Mouse (Mus musculus): ENCODE measurements around the gene Prkca.

Gene Prkca

DNA sequence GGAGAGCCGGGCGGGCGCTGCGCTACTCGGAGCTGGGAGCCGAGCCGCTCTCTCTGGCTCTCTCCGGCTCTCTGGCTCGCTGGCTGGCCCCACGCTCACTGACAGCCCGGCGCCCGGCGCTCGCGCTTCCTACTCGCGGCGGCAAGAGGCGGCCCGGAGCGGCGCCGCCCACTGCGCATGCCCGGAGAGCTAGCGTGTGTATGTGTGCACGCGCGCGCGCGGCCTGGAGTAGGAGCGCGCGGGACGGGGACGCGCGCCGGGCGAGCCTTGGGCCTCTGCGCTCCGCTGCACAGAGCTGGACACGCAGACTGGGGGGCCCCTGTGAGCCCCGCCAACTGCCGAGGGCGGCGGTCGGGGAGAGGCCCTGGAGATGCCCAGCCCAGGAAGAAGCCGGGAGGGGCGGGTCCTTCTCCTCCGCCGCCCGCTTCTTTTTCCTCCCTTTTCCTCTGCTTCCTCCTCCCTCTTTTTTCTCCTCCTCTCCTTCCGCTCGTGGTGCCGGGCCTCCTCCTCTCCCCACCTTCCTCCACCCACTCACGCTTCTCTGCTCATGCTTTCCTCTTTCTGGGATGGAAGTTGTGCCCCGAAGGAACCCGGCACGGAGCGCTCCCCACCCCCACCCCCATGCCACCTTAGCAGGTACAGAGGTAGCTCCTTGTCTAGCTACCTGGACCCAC lies at the start of gene Prkca:
Gene Prkca, minus strand, starts transcription at position 140 of the 674 bp plus-strand sequence.
- peak; percentile 90 for DNase-seq (ENCODE audit: low read depth, low spot score)

GRCm38 (mm10) chr11:108385666-108386024 lies 41.9 kb upstream of the Prkca start:
- DNase-seq (ENCODE audit: low read depth, low spot score) = no peak

DNA sequence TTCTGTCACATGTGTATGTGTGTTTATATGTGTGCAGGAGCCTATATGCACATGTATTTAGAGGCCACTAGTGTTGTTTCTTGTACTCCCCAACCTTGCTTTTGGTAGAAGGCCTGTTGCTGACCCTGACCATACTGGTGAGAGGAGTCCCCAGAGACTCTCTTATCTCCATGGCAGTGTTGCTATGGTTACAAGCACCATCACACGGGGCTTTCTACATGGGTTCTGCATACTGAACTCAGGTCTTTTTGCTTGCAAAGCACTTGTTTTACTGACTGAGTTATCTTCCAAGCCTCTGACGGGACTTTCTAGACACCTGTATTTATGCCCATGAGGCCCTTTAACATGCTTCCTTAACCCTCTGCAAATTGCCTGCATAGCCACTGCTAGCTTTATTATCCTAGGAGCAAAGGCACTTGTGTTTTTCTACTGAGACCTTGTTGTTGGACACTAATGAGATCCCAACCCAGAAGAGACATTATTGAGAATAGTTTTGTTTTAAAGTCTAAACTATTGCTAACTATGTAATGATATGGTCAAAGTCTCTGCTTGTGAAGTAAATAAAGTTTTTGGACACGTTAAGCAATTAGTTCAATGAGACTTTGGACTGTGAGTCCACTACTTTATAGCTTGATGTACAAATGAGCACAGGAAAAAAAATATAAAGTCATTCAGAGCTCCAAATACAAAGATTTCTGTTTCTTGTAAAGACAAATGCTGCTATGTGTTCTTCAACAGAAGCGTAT lies 41.4 kb upstream of the Prkca start:
- DNase-seq (ENCODE audit: low read depth, low spot score) = no peak

GRCm38 (mm10) chr11:108382664-108383063 lies 38.9 kb upstream of the Prkca start:
- peak; percentile 14 for DNase-seq (ENCODE audit: low read depth, low spot score)

- DNase-seq (ENCODE audit: low read depth, low spot score) = no peak
Observed at GRCm38 (mm10) chr11:108378363-108378751, 34.6 kb upstream of the Prkca start.

GRCm38 (mm10) chr11:108377680-108378362 lies 34.1 kb upstream of the Prkca start:
- peak; percentile 74 for DNase-seq (ENCODE audit: low read depth, low spot score)

DNA sequence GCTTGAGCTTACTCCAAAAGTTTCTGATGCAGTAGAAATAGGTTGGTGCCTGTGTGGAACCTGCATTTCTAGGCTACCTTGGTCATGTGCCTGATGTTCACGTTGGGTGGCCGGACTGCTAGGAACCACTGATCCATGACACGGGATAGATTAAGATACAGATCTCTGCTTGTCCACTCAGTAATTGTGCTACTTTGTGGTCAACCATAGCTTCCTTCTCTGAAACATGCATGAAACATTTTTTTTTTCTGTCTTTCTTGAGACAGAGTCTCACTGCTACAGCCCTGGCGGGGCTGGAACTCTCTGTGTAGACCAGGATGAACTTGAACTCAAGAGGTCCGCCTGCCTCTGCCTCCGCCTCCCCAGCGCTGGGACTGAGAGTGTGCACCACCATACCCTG lies 33.1 kb upstream of the Prkca start:
- no peak for DNase-seq (ENCODE audit: low read depth, low spot score)

DNA sequence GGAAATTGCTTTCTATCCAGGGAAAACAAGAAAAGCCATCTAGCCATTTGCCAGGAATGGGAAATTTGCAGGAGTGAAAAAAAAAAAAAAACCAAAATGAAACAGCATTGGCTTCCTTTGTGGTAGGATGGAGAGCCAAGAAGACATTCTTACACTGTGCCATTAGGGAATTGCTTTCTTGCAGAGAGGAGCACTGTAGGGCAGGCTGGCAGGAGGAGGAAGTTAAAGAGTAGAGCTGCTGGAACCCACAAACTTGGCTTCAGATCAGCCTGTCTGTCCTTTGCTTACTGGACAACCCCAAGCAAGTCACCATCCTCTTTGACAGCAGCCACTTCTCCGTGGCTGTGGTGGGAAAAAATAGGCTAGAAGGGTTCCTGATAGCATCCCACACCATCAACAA lies 23.3 kb upstream of the Prkca start:
- DNase-seq (ENCODE audit: low read depth, low spot score) = no peak

DNA sequence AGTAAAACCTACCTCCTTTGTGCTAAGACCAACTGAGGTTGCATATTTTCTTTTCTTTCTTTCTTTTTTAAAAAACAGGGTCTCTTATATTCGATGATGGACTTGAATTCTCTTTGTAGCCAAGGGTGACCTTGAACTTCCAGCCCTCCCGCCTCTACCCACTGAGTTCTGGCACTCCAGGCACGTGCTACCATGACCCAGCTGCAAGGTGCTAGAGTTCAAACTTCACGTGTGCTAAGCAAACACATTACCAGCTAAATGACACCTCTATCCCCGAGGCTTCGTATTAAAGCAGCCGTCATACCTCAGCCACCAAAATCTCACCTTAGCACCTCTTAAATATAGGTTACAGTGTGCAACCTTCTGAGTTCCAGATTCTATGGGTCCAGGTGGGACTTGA lies 21.9 kb upstream of the Prkca start:
- no peak for DNase-seq (ENCODE audit: low read depth, low spot score)

- peak; percentile 6 for DNase-seq (ENCODE audit: low read depth, low spot score)
Observed at GRCm38 (mm10) chr11:108364945-108365589, 21.3 kb upstream of the Prkca start.

DNA sequence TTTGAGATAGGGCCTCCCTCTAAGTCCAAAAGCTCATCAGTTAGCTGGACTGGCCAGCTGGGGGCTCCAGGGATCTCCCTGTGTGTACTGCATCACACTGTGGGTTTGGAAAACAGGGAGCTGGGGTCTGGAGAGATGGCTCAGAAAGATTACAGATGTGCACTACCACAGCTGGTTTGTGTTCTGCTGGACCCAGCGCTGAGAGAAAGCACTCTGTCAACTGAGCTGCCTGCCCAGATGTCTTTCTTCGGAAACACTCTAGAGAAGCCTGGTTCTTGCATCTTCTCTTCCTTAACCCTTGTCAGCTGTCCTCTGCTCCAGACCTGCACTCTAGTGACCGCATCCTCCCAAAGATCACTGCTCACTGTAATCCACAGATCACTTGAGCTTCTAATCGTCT lies 20.3 kb upstream of the Prkca start:
- DNase-seq (ENCODE audit: low read depth, low spot score) = no peak

DNA sequence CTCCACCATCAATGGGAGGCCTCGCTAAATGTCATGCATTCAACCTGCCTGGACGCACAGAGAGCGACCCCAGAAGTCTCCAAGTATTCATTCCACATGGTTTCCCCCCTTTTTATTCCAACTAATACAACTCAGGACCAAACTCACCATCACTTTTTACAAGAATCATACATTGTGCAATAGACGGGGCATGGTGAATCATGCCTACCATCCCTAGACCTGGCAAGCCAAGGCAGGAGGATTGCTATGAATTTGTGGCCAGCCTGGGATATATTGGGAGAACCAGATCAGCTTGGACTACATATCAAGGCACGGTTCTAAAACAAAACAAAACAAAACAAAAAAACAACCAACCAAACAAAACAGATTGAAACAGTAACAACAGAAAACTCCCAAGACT lies 19.2 kb upstream of the Prkca start:
- DNase-seq (ENCODE audit: low read depth, low spot score) = no peak

GRCm38 (mm10) chr11:108360983-108361382 lies 17.3 kb upstream of the Prkca start:
- no peak for DNase-seq (ENCODE audit: low read depth, low spot score)

DNA sequence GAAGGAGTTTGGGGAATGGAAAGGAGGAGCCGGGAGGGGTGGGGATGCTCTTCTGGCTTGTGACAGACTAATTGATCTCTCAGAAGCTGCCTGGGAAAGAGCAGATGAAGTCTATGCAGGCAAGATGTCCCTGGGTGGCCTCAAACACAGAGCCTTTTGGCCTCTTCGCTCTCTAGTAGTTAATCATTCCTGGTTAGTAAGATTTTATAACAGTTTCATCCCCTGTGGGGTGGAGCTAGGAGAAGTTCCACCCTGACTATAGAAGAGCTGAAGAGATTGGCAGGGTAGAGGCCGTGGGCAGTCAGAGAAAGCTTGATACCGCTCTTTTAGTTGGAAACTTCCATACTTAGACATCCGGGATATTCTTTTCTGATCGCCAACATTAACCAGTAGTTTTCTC lies 15.2 kb upstream of the Prkca start:
- DNase-seq (ENCODE audit: low read depth, low spot score) = no peak

- DNase-seq (ENCODE audit: low read depth, low spot score) = no peak
Observed at GRCm38 (mm10) chr11:108356020-108356419, 12.3 kb upstream of the Prkca start.

DNA sequence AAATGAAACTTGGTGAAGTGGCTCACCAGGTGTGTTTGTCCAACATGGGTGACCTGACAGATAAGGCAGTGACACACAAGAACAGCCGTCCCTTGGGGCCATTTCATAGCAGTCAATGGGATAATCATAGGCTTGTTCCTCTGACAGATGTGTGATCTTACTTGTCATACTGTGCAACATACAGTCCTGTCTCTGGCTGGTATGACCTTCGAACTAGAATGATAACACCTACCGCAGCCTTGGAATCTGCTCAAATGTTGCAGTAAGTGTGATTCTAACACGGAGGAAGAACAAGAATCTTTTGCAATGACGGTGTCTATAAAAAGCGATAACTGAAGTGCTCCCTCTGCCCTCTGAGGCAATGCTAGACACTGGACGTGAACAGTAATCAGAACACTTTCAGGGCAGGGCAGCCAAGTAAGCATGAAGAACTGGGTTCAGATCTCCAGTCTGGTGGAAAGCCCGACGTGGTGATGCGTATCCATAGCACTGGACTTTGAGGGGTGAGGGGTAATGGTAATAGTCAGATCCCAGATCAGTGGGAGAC lies 9.2 kb upstream of the Prkca start:
- no peak for DNase-seq (ENCODE audit: low read depth, low spot score)

GRCm38 (mm10) chr11:108350799-108351198 lies 7.1 kb upstream of the Prkca start:
- DNase-seq (ENCODE audit: low read depth, low spot score) = no peak

DNA sequence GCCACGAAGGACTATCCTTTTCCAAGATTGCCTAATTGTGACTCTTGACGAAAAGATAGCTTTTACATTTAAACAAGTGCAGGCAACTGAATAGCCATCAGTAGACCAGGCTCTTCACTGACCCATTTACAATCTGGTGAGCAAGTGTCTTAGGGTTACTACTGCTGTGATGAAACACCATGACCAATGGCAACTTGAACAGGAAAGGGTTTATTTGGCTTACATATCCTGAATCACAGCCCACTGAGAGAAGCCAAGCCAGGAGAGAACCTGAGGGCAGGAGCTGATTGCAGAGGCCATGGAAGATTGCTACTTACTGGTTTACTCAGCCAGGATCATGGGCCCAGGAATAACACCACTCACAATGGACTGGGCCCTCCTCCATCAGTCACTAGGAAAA lies 1.6 kb upstream of the Prkca start:
- no peak for DNase-seq (ENCODE audit: low read depth, low spot score)

DNA sequence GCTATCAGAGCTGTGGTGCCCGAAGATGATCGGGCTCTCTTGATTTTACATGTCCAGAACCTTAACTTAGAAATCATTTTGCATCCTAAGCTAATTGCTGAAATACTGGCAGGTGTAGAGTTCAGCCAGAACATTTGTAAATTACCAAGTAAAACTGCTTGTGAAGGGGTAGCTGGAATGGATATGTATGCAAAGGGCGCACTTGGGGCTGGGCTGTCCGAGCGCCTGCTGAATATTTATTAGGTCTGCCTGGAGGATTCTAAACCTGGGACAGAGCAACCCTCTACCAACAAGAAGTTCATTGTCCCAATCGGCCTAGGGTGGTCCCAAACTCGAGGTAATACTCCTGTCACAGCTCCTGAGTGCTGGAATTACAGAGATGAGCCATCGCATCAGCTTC lies 1.0 kb upstream of the Prkca start:
- DNase-seq (ENCODE audit: low read depth, low spot score) = no peak

DNA sequence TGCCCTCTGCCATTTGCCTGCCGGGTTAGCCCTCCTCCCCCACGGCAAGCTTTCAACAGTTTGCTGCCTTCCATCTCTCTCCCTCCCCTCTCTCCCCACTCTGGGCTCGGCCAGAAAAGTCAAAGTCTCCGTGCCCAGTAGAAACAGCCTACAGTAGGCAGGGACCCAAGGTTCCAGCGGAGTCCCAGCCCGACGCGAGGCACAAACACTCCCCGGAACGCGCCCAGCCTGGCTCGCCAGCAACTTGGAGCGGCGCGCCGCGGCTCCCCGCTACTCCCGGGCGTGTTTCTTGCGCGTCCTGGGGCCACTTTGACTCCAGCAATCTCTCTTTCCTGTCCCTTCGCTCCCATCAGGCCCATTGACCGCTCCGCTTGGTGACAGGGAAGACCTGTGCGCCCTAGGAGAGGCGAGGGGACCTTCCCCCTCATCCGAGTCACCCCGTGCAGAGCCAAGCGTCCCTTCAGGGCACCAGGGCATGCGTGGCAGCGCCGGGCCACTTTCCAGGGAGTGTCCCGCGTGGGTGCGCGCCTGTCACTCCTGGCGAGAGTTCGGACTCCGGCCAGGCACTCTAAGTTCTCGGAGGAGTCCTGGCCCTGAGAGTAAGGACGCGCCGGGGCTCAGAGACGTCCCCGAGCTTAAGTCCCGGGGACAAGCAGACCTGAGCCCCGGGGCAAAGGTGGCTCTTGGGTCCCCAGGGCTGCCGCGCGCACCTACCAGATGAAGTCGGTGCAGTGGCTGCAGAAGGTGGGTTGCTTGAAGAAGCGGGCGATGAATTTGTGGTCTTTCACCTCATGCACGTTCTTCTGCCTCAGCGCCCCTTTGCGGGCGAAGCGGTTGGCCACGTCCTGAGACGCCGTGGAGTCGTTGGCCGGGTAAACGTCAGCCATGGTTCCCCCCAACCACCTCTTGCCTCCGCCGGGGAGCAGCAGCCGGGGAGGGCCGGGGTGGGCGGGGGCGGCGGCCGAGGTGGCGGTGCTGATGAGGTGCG lies 653 bp downstream of the Prkca start, which contains the start of gene Apoh:
Gene Apoh, plus strand, starts transcription at position 574 of the 988 bp plus-strand sequence.
- peak; percentile 73 for DNase-seq (ENCODE audit: low read depth, low spot score)

GRCm38 (mm10) chr11:108341783-108342182 lies 1.9 kb downstream of the Prkca start:
- no peak for DNase-seq (ENCODE audit: low read depth, low spot score)

Measured in R1 (cell line).